Mouse (Mus musculus) frontal cortex, postnatal 14 days (tissue): ENCODE data around the gene Defa21.
"Not testable (repeated sequence)": the region's sequence is repeated elsewhere in the genome, so short reads cannot be mapped to it uniquely, and the experiment has no call there.

Experiments
- DNase-seq, 2 experiments: peaks; one replicate each; pipeline ENCODE4 v3.0.0; 2022; ENCODE audit warnings: low spot score in 2 of 2

Gene Defa21

DNA sequence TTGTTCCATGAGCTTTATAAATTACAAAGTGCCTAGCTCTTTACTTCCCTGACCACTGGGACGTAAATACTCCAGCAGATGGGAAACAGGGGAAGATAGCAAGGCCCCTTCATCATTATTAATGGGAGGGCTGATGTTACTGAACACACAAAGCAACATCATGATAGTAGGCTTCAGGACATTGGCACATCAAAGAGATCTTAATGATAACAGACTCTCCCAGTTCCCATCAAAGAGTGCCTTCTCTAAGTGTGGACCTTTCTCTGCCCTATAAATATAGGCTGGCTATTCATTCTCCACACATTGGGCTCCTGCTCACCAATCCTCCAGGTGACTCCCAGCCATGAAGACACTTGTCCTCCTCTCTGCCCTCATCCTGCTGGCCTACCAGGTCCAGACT lies at the start of gene Defa21:
Gene Defa21, plus strand, starts transcription at position 301 of the 400 bp plus-strand sequence.
- not testable (repeated sequence) for DNase-seq

DNA sequence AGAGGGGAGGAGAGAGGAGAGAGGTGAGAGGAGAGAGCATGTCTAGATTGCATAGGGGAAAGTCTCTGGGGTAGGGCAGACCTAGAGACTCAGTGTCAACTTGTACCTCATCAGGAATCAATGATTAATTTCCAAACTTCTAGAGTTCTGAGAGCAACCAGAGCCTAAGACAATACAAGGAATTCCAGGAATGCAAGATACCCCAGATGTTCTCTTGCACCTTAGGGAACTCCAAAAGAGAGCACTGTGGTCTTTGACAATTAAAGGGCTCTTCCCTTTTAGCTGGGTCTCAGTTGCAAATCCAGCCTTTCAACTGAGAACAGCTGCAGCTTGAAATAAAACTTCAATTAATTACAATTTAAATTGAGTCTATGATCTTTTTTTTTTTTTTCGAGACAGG lies 45.5 kb upstream of the Defa21 start:
- DNase-seq = no peak

DNA sequence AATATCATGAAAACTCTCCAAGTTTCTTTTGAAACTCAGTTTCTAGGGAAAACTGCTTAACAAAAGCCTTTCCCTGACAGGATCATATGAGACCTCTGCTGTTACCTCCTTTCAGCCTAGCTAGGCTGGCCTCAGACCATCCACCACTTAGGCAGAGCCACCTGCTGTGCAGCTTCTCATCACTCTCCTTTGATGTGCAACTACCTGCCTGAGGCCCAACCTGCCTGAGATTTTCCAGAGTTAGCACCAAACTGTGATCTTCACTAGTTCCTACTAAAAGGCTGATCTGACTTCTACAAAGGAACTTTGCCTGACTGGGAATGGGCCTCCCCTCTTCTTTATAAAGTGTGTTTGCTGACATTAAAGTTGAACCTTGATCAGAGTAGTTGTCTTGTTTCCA lies 31.3 kb upstream of the Defa21 start:
- DNase-seq = not testable (repeated sequence)

DNA sequence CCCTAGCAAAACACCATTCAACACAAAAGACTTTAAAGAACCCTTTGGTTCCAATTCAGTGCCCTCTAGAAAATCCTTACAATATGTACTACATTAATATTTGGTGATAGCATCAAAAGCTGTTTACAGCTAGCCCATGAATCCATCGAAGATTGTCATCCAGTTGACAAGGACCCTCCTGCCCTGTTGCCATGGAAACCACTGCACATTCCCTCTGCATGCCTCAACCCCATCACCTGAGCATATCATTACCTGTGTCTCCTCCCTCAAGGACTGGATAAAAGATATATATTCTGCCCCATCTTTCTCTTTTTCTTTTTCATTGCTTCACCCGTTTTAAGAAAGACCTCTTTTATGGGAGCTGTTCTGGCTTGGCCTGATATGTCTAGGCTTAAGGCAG lies 28.6 kb upstream of the Defa21 start:
- DNase-seq = no peak

DNA sequence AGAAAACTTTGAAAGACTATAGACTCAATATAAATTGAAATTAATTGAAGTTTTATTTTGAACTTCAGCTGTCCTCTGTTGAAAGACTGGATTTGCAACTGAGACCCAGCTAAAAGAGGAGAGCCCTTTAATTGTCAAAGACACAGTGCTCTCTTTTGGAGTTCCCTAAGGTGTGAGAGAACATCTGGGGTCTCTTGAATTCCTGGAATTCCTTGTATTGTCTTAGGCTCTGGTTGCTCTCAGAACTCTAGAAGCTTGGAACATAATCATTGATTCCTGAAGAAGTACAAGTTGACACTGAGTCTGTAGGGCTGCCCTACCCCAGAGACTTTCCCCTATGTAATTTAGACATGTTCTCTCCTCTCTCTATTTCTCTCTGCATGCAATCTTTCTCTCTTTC lies 28.1 kb upstream of the Defa21 start:
- no peak for DNase-seq

DNA sequence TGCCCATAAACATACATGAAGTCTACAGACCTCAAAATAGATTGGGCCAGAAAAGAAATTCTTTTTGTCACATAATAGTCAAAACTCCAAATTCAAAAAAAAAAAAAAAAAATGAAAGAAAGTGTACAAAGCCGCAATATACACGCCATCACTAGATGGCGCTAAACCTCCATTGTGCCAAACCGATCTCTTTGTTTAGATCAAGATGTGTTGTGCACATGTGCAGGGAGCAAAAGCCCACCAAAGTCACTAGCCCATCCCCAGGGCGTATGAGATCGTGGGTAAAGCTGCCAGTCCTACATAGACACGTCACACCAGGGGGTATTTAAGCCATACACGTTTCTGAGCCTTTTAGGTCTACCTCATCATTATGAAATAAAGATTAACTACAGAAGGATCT lies 24.2 kb upstream of the Defa21 start:
- DNase-seq = no peak

DNA sequence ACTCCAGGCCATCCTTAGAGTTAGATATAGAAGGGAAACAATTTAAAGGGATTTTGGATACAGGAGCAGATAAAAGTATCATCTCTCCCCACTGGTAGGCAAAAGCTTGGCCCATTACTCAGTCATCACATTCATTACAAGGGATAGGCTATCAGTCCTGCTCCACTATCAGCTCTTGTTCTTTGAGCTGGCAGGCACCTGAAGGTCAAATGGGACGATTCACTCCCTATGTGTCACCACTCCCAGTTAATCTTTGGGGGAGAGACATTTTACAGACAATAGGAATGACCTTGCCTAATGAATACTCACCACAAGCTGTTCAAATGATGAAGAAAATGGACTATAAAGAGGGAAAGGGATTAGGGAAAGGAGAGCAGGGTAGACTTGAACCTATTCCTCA lies 18.5 kb upstream of the Defa21 start:
- DNase-seq = no peak

DNA sequence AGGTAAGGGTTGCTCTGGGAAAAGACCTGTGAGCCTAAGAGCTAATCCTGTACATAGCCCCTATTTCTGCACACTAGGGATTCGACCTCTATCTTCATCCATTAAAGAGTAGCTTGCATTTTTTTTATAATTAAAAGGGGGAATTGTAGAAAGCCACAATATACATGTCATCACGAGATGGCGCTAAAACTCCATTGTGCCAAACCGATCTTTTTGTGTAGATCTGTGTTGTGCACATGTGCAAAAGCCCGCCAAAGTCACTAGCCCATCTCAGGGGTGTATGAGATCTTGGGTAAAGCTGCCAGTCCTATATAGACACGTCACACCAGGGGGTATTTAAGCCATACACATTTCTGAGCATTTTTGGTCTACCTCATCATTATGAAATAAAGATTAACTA lies 16.8 kb upstream of the Defa21 start:
- not testable (repeated sequence) for DNase-seq

DNA sequence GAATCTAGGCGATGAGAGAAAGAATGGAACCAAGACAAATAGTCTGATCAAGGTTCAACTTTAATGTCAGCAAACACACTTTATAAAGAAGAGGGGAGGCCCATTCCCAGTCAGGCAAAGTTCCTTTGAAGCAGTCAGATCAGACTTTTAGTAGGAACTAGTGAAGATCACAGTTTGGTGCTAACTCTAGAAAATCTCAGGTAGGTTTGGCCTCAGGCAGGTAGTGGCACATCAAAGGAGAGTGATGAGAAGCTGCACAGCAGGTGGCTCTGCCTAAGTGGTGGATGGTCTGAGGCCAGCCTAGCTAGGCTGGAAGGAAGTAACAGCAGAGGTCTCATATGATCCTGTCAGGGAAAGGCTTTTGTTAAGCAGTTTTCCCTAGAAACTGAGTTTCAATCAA lies 14.8 kb upstream of the Defa21 start:
- not testable (repeated sequence) for DNase-seq

DNA sequence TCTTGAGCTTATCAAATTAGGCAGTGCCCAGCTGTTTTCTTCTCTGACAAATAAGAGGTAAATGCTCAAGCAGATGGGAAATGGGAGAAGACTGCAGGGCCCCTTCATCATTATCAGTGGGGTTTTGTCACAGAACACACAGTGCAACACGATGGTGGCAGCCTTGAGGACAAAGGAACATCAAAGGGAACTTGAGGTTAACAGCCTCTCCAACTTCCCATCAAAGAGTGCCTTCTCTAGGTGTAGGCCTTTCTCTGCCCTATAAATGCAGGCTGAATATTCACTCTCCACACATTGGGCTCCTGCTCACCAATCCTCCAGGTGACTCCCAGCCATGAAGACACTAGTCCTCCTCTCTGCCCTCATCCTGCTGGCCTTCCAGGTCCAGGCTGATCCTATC lies 29.4 kb downstream of the Defa21 start, which contains the start of gene Defa23:
Gene Defa23, plus strand, starts transcription at position 301 of the 400 bp plus-strand sequence.
- DNase-seq = not testable (repeated sequence)

DNA sequence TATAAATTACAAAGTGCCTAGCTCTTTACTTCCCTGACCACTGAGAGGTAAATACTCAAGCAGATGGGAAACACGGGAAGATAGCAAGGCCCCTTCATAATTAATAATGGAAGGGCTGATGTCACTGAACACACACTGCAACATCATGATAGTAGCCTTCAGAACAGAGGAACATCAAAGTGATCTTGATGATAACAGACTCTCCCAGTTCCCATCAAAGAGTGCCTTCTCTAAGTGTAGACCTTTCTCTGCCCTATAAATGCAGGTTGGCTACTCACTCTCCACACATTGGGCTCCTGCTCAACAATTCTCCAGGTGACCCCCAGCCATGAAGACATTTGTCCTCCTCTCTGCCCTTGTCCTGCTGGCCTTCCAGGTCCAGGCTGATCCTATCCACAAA lies 39.4 kb downstream of the Defa21 start, which contains the start of gene Defa35:
Gene Defa35, plus strand, starts transcription at position 301 of the 400 bp plus-strand sequence.
- not testable (repeated sequence) for DNase-seq
